Mouse (Mus musculus): ENCODE measurements around the gene Crcp. TPM values are rescaled to one million over a fixed set of nuclear protein-coding genes. Genes with fewer than 3 reads are reported as not detected.
"Not testable (repeated sequence)": the region's sequence is repeated elsewhere in the genome, so short reads cannot be mapped to it uniquely, and the experiment has no call there.

The Crcp gene
- polyA plus RNA-seq, 1 experiment from 2014 or later, result 50.7 TPM

GRCm38 (mm10) chr5:130033869-130034268 lies 4.8 kb downstream of the Crcp start:
- Histone ChIP-seq H3K9me3 (replicated peaks; ENCODE audit: control insufficient read depth, low read length) (no peaks in the 10 kb centered on the region), H3K4me2 (ENCODE audit: low read length) (no peak overlapping the region), H3K4me3 (ENCODE audit: low read depth, low read length) (no peak overlapping the region), H3K9ac (ENCODE audit: low read length) (no peak overlapping the region), H3K27ac (ENCODE audit: low read depth, low read length) (no peak overlapping the region), H3K4me1 (ENCODE audit: control insufficient read depth, insufficient read depth, low read length) (no peaks in the 10 kb centered on the region; the same call in 1 of the 2 replicates), H3K27me3 (replicated peaks; ENCODE audit: control insufficient read depth, insufficient read depth, low read length) (no peaks in the 10 kb centered on the region), H3K36me3 (ENCODE audit: control insufficient read depth, insufficient read depth, low read length) (peaks cover 26% of the 10 kb centered on the region)
- WGBS, result 84% methylated on average over 2 of the region's 2 CpGs
- no peak for DNase-seq (ENCODE audit: low spot score)
- ATAC-seq, result no peak

DNA sequence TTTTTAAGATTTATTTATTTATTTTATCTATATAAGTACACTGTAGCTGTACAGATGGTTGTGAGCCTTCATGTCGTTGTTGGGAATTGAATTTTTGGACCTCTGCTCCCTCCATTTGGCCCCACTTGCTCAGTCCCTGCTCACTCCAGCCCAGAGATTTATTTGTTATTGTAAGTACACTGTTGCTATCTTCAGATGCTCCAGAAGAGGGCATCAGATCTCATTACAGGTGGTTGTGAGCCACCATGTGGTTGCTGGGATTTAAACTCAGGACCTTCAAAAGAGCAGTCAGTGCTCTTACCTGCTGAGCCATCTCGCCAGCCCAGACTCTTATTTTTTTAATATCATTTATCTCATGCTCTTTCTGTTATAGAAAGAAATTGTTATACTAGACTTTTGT lies 7.2 kb downstream of the Crcp start:
- not testable (repeated sequence) for H3K9me3 ChIP-seq (replicated peaks; ENCODE audit: control insufficient read depth, low read length); H3K9ac ChIP-seq (ENCODE audit: low read length); H3K4me1 ChIP-seq (ENCODE audit: control insufficient read depth, insufficient read depth, low read length); DNase-seq (ENCODE audit: low spot score); ATAC-seq; H3K27me3 ChIP-seq (replicated peaks; ENCODE audit: control insufficient read depth, insufficient read depth, low read length); H3K4me2 ChIP-seq (ENCODE audit: low read length); H3K4me3 ChIP-seq (ENCODE audit: low read depth, low read length); H3K27ac ChIP-seq (ENCODE audit: low read depth, low read length)
- peaks cover 47% of the 10 kb centered on the region for H3K36me3 ChIP-seq (ENCODE audit: control insufficient read depth, insufficient read depth, low read length)
- WGBS, result 46% methylated on average over 2 of the region's 2 CpGs

- no peak for ATAC-seq
- no peak overlapping the region for H3K4me2 ChIP-seq (ENCODE audit: low read length)
- H3K4me1 ChIP-seq (ENCODE audit: control insufficient read depth, insufficient read depth, low read length), result no peaks in the 10 kb centered on the region
- no peaks in the 10 kb centered on the region for H3K9me3 ChIP-seq (replicated peaks; ENCODE audit: control insufficient read depth, low read length)
- H3K27me3 ChIP-seq (replicated peaks; ENCODE audit: control insufficient read depth, insufficient read depth, low read length), result no peaks in the 10 kb centered on the region
- H3K9ac ChIP-seq (ENCODE audit: low read length), result no peak overlapping the region
- 61% methylated on average over 19 of the region's 19 CpGs for WGBS
- peak; percentile 70 for DNase-seq (ENCODE audit: low spot score)
- no peak overlapping the region for H3K27ac ChIP-seq (ENCODE audit: low read depth, low read length)
- H3K4me3 ChIP-seq (ENCODE audit: low read depth, low read length), result no peak overlapping the region
- H3K36me3 ChIP-seq (ENCODE audit: control insufficient read depth, insufficient read depth, low read length), result peaks cover 62% of the 10 kb centered on the region
Measured at GRCm38 (mm10) chr5:130037752-130038455, 8.8 kb downstream of the Crcp start.

DNA sequence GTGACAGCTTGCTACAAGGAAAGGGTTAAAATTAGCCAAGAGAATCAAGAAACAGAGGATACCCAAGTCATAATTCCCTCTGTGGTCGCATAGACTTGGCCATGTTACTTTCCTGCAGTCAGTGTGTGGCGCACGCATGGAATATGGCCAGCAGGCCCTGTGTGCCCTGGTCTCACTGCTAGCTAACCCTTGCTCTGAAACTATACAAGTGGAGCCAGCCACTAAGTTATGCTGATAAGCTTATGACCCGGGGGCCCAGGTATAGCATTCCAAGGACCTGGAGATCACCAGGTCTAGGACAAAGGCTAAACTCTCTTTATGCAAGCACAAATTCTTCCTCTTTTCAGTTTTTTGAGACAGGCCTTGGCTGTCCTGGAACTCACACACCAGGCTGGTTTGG lies 11.7 kb downstream of the Crcp start:
- H3K4me1 ChIP-seq (ENCODE audit: control insufficient read depth, insufficient read depth, low read length), result no peaks in the 10 kb centered on the region
- H3K4me2 ChIP-seq (ENCODE audit: low read length), result no peak overlapping the region
- no peaks in the 10 kb centered on the region for H3K27me3 ChIP-seq (replicated peaks; ENCODE audit: control insufficient read depth, insufficient read depth, low read length)
- no peak overlapping the region for H3K9ac ChIP-seq (ENCODE audit: low read length)
- DNase-seq (ENCODE audit: low spot score), result no peak
- WGBS, result 91% methylated on average over 4 of the region's 4 CpGs
- no peak overlapping the region for H3K27ac ChIP-seq (ENCODE audit: low read depth, low read length)
- no peaks in the 10 kb centered on the region for H3K9me3 ChIP-seq (replicated peaks; ENCODE audit: control insufficient read depth, low read length)
- no peak overlapping the region for H3K4me3 ChIP-seq (ENCODE audit: low read depth, low read length)
- peaks cover 77% of the 10 kb centered on the region for H3K36me3 ChIP-seq (ENCODE audit: control insufficient read depth, insufficient read depth, low read length)
- ATAC-seq, result no peak

GRCm38 (mm10) chr5:130041262-130041661 lies 12.2 kb downstream of the Crcp start:
- Histone ChIP-seq H3K36me3 (ENCODE audit: control insufficient read depth, insufficient read depth, low read length) (peaks cover 79% of the 10 kb centered on the region), H3K4me1 (ENCODE audit: control insufficient read depth, insufficient read depth, low read length) (no peaks in the 10 kb centered on the region), H3K4me3 (ENCODE audit: low read depth, low read length) (no peak overlapping the region), H3K9ac (ENCODE audit: low read length) (no peak overlapping the region), H3K4me2 (ENCODE audit: low read length) (no peak overlapping the region), H3K27me3 (replicated peaks; ENCODE audit: control insufficient read depth, insufficient read depth, low read length) (no peaks in the 10 kb centered on the region), H3K9me3 (replicated peaks; ENCODE audit: control insufficient read depth, low read length) (no peaks in the 10 kb centered on the region), H3K27ac (ENCODE audit: low read depth, low read length) (no peak overlapping the region)
- DNase-seq (ENCODE audit: low spot score) (no peak), ATAC-seq (no peak)
- WGBS, result 91% methylated on average over 4 of the region's 4 CpGs

DNA sequence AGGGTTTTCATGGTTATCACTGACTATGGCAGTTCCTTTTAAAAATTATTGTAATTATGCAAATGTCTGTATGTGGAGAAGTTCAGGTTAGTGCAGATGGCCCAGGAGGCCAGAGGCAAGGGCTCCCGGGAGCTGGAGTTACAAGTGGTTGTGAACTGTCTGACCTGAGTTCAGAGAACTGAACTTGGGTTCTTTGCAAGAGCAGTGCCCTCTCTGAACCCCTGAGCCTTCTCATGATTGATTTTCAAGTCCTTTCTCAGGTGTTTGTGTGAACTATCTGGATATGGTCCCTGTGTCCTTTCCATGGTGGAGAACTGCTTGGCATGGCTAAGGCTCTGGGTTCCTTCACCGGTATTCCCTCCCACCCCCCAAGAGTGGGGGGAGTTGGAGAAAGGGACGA lies 14.7 kb downstream of the Crcp start:
- DNase-seq (ENCODE audit: low spot score) (no peak), ATAC-seq (no peak)
- Histone ChIP-seq H3K4me2 (ENCODE audit: low read length) (no peak overlapping the region), H3K27me3 (replicated peaks; ENCODE audit: control insufficient read depth, insufficient read depth, low read length) (no peaks in the 10 kb centered on the region), H3K4me3 (ENCODE audit: low read depth, low read length) (no peak overlapping the region), H3K27ac (ENCODE audit: low read depth, low read length) (no peak overlapping the region), H3K9ac (ENCODE audit: low read length) (no peak overlapping the region), H3K9me3 (replicated peaks; ENCODE audit: control insufficient read depth, low read length) (no peaks in the 10 kb centered on the region), H3K36me3 (ENCODE audit: control insufficient read depth, insufficient read depth, low read length) (peaks cover 84% of the 10 kb centered on the region), H3K4me1 (ENCODE audit: control insufficient read depth, insufficient read depth, low read length) (no peaks in the 10 kb centered on the region)
- 86% methylated on average over 3 of the region's 3 CpGs for WGBS

- H3K4me3 ChIP-seq (ENCODE audit: low read depth, low read length), result no peak overlapping the region
- H3K4me2 ChIP-seq (ENCODE audit: low read length), result no peak overlapping the region
- 80% methylated on average over 7 of the region's 7 CpGs for WGBS
- H3K36me3 ChIP-seq (ENCODE audit: control insufficient read depth, insufficient read depth, low read length), result peaks cover 88% of the 10 kb centered on the region
- H3K27ac ChIP-seq (ENCODE audit: low read depth, low read length), result no peak overlapping the region
- peak; percentile 52 for DNase-seq (ENCODE audit: low spot score)
- no peaks in the 10 kb centered on the region for H3K9me3 ChIP-seq (replicated peaks; ENCODE audit: control insufficient read depth, low read length)
- no peak overlapping the region for H3K9ac ChIP-seq (ENCODE audit: low read length)
- no peaks in the 10 kb centered on the region for H3K27me3 ChIP-seq (replicated peaks; ENCODE audit: control insufficient read depth, insufficient read depth, low read length)
- no peaks in the 10 kb centered on the region for H3K4me1 ChIP-seq (ENCODE audit: control insufficient read depth, insufficient read depth, low read length)
- no peak for ATAC-seq
Measured at GRCm38 (mm10) chr5:130044201-130044695, 15.2 kb downstream of the Crcp start.

DNA sequence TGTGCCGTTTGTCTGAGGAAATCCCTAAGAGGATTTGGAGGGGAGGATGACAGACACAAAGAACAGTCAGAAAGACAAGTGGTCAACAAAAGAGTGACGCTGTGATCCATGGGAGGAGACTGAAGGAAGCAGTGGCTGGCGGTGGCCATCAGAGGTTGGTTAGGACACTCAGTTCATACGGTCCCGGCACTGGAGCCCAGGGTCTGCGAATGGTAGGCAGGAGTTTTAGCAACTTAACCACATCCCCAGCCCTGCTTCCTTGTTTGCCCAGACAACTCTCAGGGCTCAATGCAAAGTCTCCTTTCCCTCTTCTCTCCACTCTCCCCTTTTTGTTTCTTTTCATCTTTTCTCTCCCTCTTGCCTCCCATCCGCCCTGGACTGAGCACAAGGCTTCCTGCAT lies 17.0 kb downstream of the Crcp start:
- H3K9ac ChIP-seq (ENCODE audit: low read length), result no peak overlapping the region
- no peak overlapping the region for H3K27ac ChIP-seq (ENCODE audit: low read depth, low read length)
- DNase-seq (ENCODE audit: low spot score) (no peak), ATAC-seq (no peak)
- no peaks in the 10 kb centered on the region for H3K27me3 ChIP-seq (replicated peaks; ENCODE audit: control insufficient read depth, insufficient read depth, low read length)
- no peak overlapping the region for H3K4me3 ChIP-seq (ENCODE audit: low read depth, low read length)
- H3K4me2 ChIP-seq (ENCODE audit: low read length), result no peak overlapping the region
- no peaks in the 10 kb centered on the region for H3K4me1 ChIP-seq (ENCODE audit: control insufficient read depth, insufficient read depth, low read length)
- peaks cover 76% of the 10 kb centered on the region for H3K36me3 ChIP-seq (ENCODE audit: control insufficient read depth, insufficient read depth, low read length)
- H3K9me3 ChIP-seq (replicated peaks; ENCODE audit: control insufficient read depth, low read length), result no peaks in the 10 kb centered on the region
- 87% methylated on average over 7 of the region's 7 CpGs for whole genome bisulfite sequencing

GRCm38 (mm10) chr5:130046589-130046988 lies 17.5 kb downstream of the Crcp start:
- H3K4me2 ChIP-seq (ENCODE audit: low read length), result no peak overlapping the region
- H3K27ac ChIP-seq (ENCODE audit: low read depth, low read length), result no peak overlapping the region
- no peaks in the 10 kb centered on the region for H3K27me3 ChIP-seq (replicated peaks; ENCODE audit: control insufficient read depth, insufficient read depth, low read length)
- ATAC-seq (no peak), DNase-seq (ENCODE audit: low spot score) (no peak)
- peaks cover 77% of the 10 kb centered on the region for H3K36me3 ChIP-seq (ENCODE audit: control insufficient read depth, insufficient read depth, low read length)
- H3K9ac ChIP-seq (ENCODE audit: low read length), result no peak overlapping the region
- no peaks in the 10 kb centered on the region for H3K4me1 ChIP-seq (ENCODE audit: control insufficient read depth, insufficient read depth, low read length)
- WGBS, result 91% methylated on average over 10 of the region's 10 CpGs
- no peaks in the 10 kb centered on the region for H3K9me3 ChIP-seq (replicated peaks; ENCODE audit: control insufficient read depth, low read length)
- H3K4me3 ChIP-seq (ENCODE audit: low read depth, low read length), result no peak overlapping the region

Data from forebrain, embryonic 14.5 days (tissue).